Mouse (Mus musculus) forebrain, embryonic 12.5 days (tissue): ENCODE data around the gene Lrrc8c. TPM values are rescaled to one million over a fixed set of nuclear protein-coding genes. Genes with fewer than 3 reads are reported as not detected.

Experiments used
- ATAC-seq: fragments of 200-750 bp; cut with Nextera tagmentation; 2 replicates; pipeline ENCODE4 v1.8.0; 2017; ENCODE audit warnings: moderate TSS enrichment; ENCODE audit not compliant: low FRiP score
- H3K27ac ChIP-seq: fragments of 300-500 bp; sonication (generic); 2 replicates; pipeline ENCODE4 v1.5.1; 2016; ENCODE audit warnings: mild to moderate bottlenecking
- H3K27me3 ChIP-seq: fragments of 300-500 bp; sonication (generic); 2 replicates; pipeline ENCODE4 v1.6.1; 2016; ENCODE audit warnings: mild to moderate bottlenecking
- H3K36me3 ChIP-seq: fragments of 300-500 bp; sonication (generic); replicated peaks from 2 replicates; pipeline ENCODE4 v1.6.1; 2016; ENCODE audit warnings: mild to moderate bottlenecking
- H3K4me1 ChIP-seq: fragments of 300-500 bp; sonication (generic); 2 replicates; pipeline ENCODE4 v1.6.1; 2016
- H3K4me2 ChIP-seq: fragments of 300-500 bp; sonication (generic); 2 replicates; pipeline ENCODE4 v1.6.1; 2016; ENCODE audit warnings: mild to moderate bottlenecking, moderate library complexity
- H3K4me3 ChIP-seq: fragments of 300-500 bp; sonication (generic); replicated peaks from 2 replicates; pipeline ENCODE4 v1.5.1; 2016; ENCODE audit warnings: mild to moderate bottlenecking
- H3K9ac ChIP-seq: fragments of 300-500 bp; sonication (generic); 2 replicates; pipeline ENCODE4 v1.6.1; 2016; ENCODE audit warnings: mild to moderate bottlenecking
- H3K9me3 ChIP-seq: fragments of 300-500 bp; sonication (generic); 2 replicates; pipeline ENCODE4 v1.6.1; 2016
- WGBS: fragments of 180-500 bp; shearing (Covaris S2); methylation state at CpG from one replicate; pipeline ENCODE4 v1.1.7; 2016; 5-methylcytosine and 5-hydroxymethylcytosine counted together
- polyA plus RNA-seq: library from polyadenylated mRNA; unstranded; fragments of >200 nt; fragmentation: Nextera tagmentation; extraction: Ambion mirVana; gene quantifications from 2 replicates; pipeline ENCODE4 v1.2.1, GENCODE M21; 2016

The Lrrc8c gene
- polyA plus RNA-seq, 1 experiment from 2014 or later = 13.1 TPM

DNA sequence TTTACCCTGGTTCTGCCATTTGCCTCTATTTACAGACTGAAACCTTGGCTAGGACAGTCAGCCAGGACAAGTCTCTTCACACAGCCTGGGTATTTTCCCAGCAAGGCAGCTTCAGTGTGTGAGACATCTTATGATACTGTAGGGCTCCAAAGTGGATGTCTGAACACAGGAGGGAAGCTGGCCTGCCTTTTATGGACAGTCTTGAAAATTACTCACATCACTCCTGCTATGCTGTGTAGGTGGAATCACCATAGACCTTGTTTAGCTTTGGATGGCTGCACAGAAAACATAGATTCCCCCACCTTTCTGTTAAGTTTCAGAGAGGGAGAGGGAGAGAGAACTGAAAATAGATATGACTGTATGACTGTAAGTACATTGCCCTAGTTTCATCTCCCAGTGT, 99.3 kb downstream of the Lrrc8c start:
- no peaks in the 10 kb centered on the region for H3K27me3 ChIP-seq
- no peak overlapping the region for H3K4me2 ChIP-seq
- H3K9me3 ChIP-seq = no peaks in the 10 kb centered on the region
- H3K9ac ChIP-seq = no peak overlapping the region
- no peak overlapping the region for H3K27ac ChIP-seq
- peaks cover 5% of the 10 kb centered on the region for H3K4me1 ChIP-seq
- no peak overlapping the region for H3K4me3 ChIP-seq
- ATAC-seq = no peak
- no peaks in the 10 kb centered on the region for H3K36me3 ChIP-seq

DNA sequence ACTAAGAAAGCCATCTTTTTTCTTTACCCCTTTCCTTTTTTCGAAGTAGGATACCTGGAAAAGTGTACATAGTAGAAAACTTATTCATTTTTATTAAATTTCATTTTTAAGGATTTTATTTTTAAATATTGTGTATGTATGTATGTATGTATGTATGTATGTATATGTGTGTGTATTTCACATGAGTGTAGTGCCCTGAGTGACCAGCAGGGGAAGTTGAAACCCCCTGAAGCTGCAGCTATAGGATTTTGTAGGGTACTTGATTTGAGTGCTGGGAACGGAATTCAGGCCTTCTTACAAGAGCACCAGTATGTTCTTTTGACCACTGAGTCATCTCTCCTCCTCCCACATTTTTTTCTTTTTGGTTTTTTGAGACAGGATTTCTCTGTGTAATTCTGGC, 100.5 kb downstream of the Lrrc8c start:
- no peaks in the 10 kb centered on the region for H3K36me3 ChIP-seq
- H3K4me3 ChIP-seq = no peak overlapping the region
- H3K9ac ChIP-seq = no peak overlapping the region
- H3K27ac ChIP-seq = no peak overlapping the region
- H3K27me3 ChIP-seq = no peaks in the 10 kb centered on the region
- 80% methylated on average over 2 of the region's 2 CpGs for WGBS
- H3K4me2 ChIP-seq = no peak overlapping the region
- no peak for ATAC-seq
- H3K4me1 ChIP-seq = no peaks in the 10 kb centered on the region
- no peaks in the 10 kb centered on the region for H3K9me3 ChIP-seq

DNA sequence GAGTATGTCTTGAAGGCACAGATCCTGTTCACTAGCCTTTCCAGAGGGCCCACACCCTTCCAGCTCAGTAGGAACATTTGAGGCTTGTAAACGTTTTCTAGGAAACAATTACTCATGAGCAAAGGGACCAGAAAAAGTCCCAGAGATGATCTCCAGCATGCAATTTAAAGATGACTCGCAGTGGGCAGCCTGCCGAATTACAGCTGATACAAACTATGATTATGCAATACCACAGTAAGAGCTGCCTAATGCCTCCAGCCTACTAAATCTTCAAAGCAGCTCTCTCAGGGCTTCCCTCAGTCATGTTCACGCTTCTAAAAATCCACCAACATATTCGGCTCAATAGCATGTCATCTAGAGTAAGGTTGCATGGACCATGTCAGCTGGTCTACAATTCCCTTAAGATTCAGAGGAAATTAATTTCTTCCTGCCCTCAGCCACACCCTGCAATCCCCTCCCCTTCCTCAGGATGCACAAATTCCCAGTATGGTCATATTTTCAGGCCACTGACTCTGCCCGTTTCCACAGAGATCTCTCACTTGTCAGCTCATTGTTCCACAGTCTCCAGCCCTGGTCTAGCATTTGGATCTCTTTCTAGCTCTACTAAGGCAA, 101.4 kb downstream of the Lrrc8c start:
- no peak for ATAC-seq
- no peak overlapping the region for H3K4me3 ChIP-seq
- H3K27me3 ChIP-seq = no peaks in the 10 kb centered on the region
- WGBS = 89% methylated on average over 6 of the region's 6 CpGs
- no peaks in the 10 kb centered on the region for H3K4me1 ChIP-seq
- H3K4me2 ChIP-seq = no peak overlapping the region
- H3K27ac ChIP-seq = no peak overlapping the region
- H3K36me3 ChIP-seq = no peaks in the 10 kb centered on the region
- no peaks in the 10 kb centered on the region for H3K9me3 ChIP-seq
- no peak overlapping the region for H3K9ac ChIP-seq

DNA sequence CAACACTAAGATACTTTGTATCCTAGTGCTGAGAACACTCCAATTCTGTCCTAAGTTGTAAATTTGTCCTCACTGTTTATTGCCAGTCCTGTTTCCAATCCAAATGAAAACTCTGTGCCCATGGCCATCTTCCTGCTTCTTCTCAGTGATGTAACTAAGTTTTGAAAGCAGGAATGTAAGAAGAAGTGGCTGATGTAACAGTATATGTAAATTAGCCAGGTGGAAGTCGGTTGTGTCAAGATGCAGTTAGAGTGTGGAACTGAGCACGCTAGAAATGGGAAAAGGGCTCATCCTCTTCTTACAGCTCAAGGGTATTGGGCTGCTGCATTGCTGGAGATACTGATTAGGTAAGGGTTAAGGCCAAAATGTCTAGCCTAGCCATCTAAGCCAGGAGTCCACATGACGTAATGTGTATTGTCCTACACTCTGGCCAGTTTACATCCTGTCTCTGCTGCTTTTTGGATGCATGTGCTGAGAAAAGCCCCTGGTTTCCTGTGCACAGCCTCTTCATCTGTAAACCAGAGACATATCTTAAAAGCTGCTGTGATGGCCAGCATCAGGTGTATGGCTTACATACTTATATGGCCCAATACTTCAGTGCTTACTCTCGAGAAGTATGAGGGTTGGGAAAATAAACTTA, 104.0 kb downstream of the Lrrc8c start:
- Histone ChIP-seq H3K9me3 (no peaks in the 10 kb centered on the region), H3K4me3 (no peak overlapping the region), H3K4me1 (no peaks in the 10 kb centered on the region), H3K36me3 (no peaks in the 10 kb centered on the region), H3K9ac (no peak overlapping the region), H3K27ac (no peak overlapping the region), H3K4me2 (no peak overlapping the region), H3K27me3 (no peaks in the 10 kb centered on the region)
- WGBS = 82% methylated on average over 4 of the region's 4 CpGs
- no peak for ATAC-seq

DNA sequence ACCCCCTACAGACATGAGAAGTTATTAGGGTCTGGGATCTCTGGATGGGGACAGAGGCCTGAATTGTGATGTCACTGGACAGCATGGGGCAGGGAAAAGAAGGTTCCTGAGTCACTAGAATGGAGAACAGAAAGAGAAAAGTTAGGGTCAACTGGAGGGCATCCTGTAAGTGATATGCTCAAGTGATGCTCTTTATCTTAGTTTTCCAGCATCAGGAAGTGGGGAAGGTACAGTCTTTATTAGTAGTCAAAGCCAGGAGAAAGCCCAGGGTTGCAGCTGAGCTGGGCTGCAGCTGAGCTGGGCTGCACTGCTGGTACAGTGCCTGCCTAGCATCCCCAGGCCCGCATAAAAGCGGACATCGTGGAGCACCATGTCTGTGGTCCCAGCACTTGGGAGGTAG, 105.1 kb downstream of the Lrrc8c start:
- WGBS = 94% methylated on average over 3 of the region's 3 CpGs
- no peak overlapping the region for H3K4me2 ChIP-seq
- no peak overlapping the region for H3K9ac ChIP-seq
- H3K27me3 ChIP-seq = no peaks in the 10 kb centered on the region
- no peaks in the 10 kb centered on the region for H3K4me1 ChIP-seq
- H3K9me3 ChIP-seq = no peaks in the 10 kb centered on the region
- H3K36me3 ChIP-seq = no peaks in the 10 kb centered on the region
- no peak overlapping the region for H3K27ac ChIP-seq
- ATAC-seq = no peak
- H3K4me3 ChIP-seq = no peak overlapping the region

DNA sequence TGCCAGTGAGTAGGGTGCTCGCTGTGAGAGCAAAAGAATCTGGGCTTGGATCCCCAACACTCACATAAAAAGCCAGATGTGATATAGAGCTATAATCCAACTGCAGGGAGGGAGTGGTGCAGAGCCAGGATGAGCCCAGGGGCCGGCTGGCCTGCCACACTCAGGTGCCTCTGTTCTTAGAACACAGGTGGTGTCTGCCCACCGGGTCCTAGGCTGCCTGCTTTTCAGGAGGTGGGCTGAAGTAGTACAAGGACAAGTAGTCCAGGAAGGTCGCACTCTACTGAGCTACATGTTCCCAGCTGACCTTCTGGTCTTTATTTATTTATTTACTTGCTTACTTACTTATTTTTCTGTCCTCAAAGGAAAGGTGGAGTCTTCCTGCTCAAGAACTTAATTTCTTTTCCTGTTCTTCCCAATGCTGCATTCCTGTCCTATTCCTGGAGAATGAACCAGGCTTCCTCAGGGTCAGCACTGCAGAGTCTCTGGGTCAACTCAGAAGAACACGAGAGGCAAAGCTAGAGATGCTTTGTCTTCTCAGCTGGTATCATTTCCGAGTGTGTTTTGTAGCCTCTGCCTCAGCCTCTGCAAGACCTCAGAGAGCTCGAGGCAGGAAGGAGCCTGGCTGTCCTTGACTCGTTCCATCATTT, 106.4 kb downstream of the Lrrc8c start:
- Histone ChIP-seq H3K36me3 (no peaks in the 10 kb centered on the region), H3K27ac (no peak overlapping the region), H3K4me3 (no peak overlapping the region), H3K9ac (no peak overlapping the region), H3K4me2 (no peak overlapping the region), H3K9me3 (no peaks in the 10 kb centered on the region), H3K4me1 (no peaks in the 10 kb centered on the region), H3K27me3 (no peaks in the 10 kb centered on the region)
- 71% methylated on average over 8 of the region's 8 CpGs for WGBS
- ATAC-seq = no peak

DNA sequence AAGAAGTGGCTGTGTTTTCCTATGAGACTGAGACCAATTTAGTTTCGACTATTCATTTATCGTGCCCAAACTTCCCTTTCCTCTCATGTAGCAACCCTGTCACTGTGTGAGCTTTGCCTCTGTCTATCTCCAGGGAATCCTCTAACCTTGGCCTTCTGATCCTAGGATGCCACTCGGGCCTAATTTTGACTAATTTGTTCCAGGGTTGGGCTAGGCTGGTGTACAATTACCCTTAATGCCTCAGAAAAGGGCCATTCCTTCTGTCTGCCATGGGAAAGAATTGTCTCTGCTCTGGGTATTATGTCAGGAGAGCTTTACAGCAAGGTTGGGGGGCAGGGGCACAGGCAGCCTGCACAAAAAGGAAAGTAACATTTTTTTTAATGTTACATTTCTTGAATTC, 107.2 kb downstream of the Lrrc8c start:
- Histone ChIP-seq H3K27me3 (no peaks in the 10 kb centered on the region), H3K9ac (no peak overlapping the region), H3K9me3 (no peaks in the 10 kb centered on the region), H3K4me3 (no peak overlapping the region), H3K4me2 (no peak overlapping the region), H3K36me3 (no peaks in the 10 kb centered on the region), H3K4me1 (no peaks in the 10 kb centered on the region), H3K27ac (no peak overlapping the region)
- ATAC-seq = no peak
- 52% methylated on average over 3 of the region's 3 CpGs for WGBS

DNA sequence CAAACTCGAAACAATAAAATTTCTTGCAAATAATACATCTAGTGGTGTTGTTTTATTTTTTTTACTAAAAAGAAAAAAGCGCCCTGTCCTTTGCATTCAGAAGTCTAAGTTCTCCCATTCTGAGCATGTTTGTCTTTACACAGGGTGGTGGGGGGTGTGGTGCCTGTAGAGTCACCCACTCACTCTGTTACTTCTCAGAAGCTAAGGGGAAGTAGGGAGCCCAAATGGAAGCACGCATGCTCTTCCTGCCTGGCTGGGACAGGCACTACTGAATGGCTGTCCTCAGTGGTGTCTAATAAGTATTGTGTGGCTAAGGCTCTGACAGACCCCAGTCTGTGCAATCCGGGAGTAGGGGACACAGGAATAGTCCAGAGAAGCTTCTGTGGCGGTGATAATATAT, 107.9 kb downstream of the Lrrc8c start:
- Histone ChIP-seq H3K4me1 (no peaks in the 10 kb centered on the region), H3K9ac (no peak overlapping the region), H3K27ac (no peak overlapping the region), H3K4me2 (no peak overlapping the region), H3K27me3 (no peaks in the 10 kb centered on the region), H3K36me3 (no peaks in the 10 kb centered on the region), H3K9me3 (no peaks in the 10 kb centered on the region), H3K4me3 (no peak overlapping the region)
- ATAC-seq = no peak
- 85% methylated on average over 5 of the region's 5 CpGs for WGBS

DNA sequence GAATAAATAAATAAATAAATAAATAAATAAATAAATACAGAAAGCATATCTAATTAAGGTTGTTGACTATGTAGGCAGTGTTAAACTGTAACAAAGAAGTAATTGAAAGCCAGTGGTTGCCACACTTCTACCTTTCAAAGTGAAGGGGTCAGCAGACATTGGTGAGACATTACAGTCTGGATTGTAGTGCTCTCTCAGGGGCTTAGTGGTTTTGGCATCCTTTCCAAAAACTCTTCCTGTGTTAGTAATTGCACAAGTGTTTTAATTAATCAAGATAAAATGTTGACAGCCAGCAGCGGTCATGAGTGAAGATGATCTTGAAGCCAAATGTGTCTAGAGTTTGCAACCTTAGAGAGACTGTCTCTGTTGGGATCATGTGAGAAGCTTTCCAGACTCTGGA, 110.8 kb downstream of the Lrrc8c start:
- no peak overlapping the region for H3K9ac ChIP-seq
- H3K36me3 ChIP-seq = no peaks in the 10 kb centered on the region
- no peaks in the 10 kb centered on the region for H3K9me3 ChIP-seq
- no peak overlapping the region for H3K4me3 ChIP-seq
- 92% methylated on average over 1 of the region's 1 CpGs for WGBS
- H3K4me1 ChIP-seq = no peaks in the 10 kb centered on the region
- no peaks in the 10 kb centered on the region for H3K27me3 ChIP-seq
- no peak overlapping the region for H3K4me2 ChIP-seq
- H3K27ac ChIP-seq = no peak overlapping the region
- no peak for ATAC-seq

DNA sequence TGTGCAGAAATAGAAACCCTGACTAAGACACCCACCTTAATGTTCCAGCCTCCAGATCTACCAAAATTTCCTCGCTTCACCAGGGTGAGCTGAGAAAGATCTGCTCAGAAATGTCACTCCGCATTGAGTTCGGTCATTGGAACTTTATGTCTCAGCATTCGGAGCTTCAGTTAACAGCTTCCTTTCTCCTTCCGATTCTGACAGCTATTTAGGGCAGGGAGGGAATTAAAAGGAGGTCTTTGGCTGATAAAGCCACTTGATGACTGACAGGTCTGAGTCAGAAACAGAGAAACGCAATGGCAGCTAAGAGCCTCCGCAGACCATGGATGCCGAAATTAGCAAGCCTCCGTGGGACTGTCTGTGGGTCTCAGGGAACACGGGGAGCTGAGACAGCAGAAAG, 112.9 kb downstream of the Lrrc8c start:
- H3K4me3 ChIP-seq = no peak overlapping the region
- no peak overlapping the region for H3K4me2 ChIP-seq
- no peak overlapping the region for H3K9ac ChIP-seq
- no peak for ATAC-seq
- no peaks in the 10 kb centered on the region for H3K27me3 ChIP-seq
- WGBS = 85% methylated on average over 10 of the region's 10 CpGs
- no peak overlapping the region for H3K27ac ChIP-seq
- no peaks in the 10 kb centered on the region for H3K9me3 ChIP-seq
- H3K4me1 ChIP-seq = no peaks in the 10 kb centered on the region
- no peaks in the 10 kb centered on the region for H3K36me3 ChIP-seq

DNA sequence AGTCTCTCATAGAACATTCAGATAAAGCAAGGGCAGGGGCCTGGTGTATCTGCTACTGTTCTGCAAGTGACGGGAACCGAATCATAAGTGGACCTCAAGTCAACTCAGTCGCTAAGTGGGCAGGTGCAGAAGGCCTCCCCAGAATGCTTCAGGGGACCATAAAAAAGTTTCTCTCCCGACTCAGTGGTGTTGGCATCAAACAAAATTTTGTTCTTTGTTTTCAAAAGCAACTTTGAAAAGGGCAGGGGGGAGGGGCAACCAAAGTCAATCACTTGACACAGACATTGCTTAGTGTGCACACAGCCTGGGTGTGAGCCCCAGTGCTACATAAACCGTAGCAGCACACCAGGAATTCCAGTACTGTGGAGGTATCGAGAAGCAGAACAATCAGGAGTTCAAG, 116.4 kb downstream of the Lrrc8c start:
- Histone ChIP-seq H3K9me3 (no peaks in the 10 kb centered on the region), H3K36me3 (no peaks in the 10 kb centered on the region), H3K4me2 (no peak overlapping the region), H3K27ac (no peak overlapping the region), H3K9ac (no peak overlapping the region), H3K4me3 (no peak overlapping the region), H3K4me1 (no peaks in the 10 kb centered on the region), H3K27me3 (no peaks in the 10 kb centered on the region)
- 78% methylated on average over 6 of the region's 6 CpGs for WGBS
- ATAC-seq = no peak

DNA sequence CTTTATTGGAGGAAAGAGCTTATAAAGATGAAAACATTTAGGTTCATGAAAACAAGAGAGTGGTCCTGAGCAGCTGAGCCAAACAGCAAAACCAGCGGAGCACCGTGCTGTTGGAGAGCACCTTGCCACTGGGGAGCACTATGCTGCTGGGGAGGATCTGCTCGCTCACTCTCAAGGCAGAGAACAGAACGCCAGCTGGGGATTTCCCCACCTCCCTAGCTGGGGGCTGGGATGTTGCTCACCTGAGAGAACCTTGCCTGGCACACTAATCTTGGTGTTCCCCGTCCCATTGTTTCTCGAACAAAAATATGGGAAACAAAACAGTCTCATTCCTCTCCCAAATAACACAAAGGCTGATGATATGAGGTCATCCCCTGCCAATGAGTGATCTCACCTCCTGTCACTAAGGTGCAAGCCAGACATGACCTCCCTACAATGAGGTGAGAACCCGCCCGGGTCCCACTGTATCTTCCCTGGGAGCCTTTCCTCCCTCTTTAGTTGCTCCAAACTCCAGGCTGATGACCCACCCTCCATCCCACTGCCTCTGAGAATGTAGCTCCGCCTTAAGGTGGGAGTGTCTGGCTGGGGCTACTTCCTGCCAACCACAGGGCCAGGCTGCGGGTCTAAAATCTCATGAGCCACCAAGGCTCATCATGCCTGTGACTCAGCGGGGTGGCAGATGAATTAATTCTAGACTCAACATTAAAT, 117.5 kb downstream of the Lrrc8c start:
- no peak overlapping the region for H3K27ac ChIP-seq
- 82% methylated on average over 11 of the region's 11 CpGs for WGBS
- H3K4me1 ChIP-seq = no peaks in the 10 kb centered on the region
- no peaks in the 10 kb centered on the region for H3K27me3 ChIP-seq
- no peaks in the 10 kb centered on the region for H3K9me3 ChIP-seq
- no peak overlapping the region for H3K4me2 ChIP-seq
- H3K4me3 ChIP-seq = no peak overlapping the region
- no peaks in the 10 kb centered on the region for H3K36me3 ChIP-seq
- no peak overlapping the region for H3K9ac ChIP-seq
- no peak for ATAC-seq
